Mouse (Mus musculus): ENCODE measurements at regions not wholly inside any gene's neighbourhood (a gene's known extent, or its start where the extent isn't known, plus 50 kb on each side); places are given as distances from the start of the nearest gene placed in this dataset.

DNA sequence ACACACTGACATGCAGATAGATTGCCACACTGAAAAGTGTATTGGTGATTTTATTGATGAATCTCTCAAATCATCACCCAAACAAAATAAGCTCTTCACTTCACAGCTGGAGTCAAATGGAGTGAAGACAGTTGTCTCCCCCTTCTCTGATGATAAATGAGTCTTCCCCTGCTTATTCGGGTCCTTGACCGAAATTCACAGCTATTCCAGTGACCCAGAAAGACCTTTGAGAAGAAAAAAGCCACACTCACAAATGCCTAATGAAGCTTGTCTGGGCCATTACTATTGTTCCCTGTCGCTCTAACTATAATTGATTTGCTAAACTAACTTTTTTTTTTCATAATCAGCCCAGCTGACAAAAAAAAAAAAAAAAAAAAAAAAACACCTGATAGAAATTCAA lies 154.8 kb downstream of the Mat2b start:
- TF ChIP-seq GATA1 (IDR thresholded peaks at IDR 0.05; ENCODE audit: borderline replicate concordance, low read length) (no peak), FLI1 (IDR thresholded peaks at IDR 0.05; ENCODE audit: low read length) (no peak)

All from megakaryocyte, embryonic 14.5 days (primary cell).